Mouse (Mus musculus): Measurements from ENCODE around the gene Cfap43. TPM values are rescaled to one million over a fixed set of nuclear protein-coding genes. Genes with fewer than 3 reads are reported as not detected.
"Not testable (repeated sequence)": the region's sequence is repeated elsewhere in the genome, so short reads cannot be mapped to it uniquely, and the experiment has no call there.

Gene Cfap43
- total RNA-seq, 2 experiments from 2014 or later = 0.34 to 1.2 TPM

- DNase-seq (ENCODE audit: low spot score in 2 of 2) = no peak
- intact Hi-C loops (cut with DNase I) = loop anchor here (1.0 kb wide), 1 partner anchor 9 kb away; no protein-coding TSS in a partner anchor
Measured at GRCm38 (mm10) chr19:47864721-47865120, 54.4 kb downstream of the Cfap43 start.

- intact Hi-C loops (cut with DNase I) = no loop called here
- DNase-seq (ENCODE audit: low spot score in 2 of 2) = no peak
Measured at GRCm38 (mm10) chr19:47864051-47864450, 55.0 kb downstream of the Cfap43 start.

GRCm38 (mm10) chr19:47862581-47862980 lies 56.5 kb downstream of the Cfap43 start:
- DNase-seq (ENCODE audit: low spot score in 2 of 2) = no peak
- intact Hi-C loops (cut with DNase I) = no loop called here

- intact Hi-C loops (cut with DNase I) = no loop called here
- DNase-seq (ENCODE audit: low spot score in 2 of 2) = no peak
Measured at GRCm38 (mm10) chr19:47859180-47859579, 59.9 kb downstream of the Cfap43 start.

GRCm38 (mm10) chr19:47857957-47858942 lies 60.8 kb downstream of the Cfap43 start:
- no peak for DNase-seq (ENCODE audit: low spot score in 2 of 2)
- intact Hi-C loops (cut with DNase I) = no loop called here

DNA sequence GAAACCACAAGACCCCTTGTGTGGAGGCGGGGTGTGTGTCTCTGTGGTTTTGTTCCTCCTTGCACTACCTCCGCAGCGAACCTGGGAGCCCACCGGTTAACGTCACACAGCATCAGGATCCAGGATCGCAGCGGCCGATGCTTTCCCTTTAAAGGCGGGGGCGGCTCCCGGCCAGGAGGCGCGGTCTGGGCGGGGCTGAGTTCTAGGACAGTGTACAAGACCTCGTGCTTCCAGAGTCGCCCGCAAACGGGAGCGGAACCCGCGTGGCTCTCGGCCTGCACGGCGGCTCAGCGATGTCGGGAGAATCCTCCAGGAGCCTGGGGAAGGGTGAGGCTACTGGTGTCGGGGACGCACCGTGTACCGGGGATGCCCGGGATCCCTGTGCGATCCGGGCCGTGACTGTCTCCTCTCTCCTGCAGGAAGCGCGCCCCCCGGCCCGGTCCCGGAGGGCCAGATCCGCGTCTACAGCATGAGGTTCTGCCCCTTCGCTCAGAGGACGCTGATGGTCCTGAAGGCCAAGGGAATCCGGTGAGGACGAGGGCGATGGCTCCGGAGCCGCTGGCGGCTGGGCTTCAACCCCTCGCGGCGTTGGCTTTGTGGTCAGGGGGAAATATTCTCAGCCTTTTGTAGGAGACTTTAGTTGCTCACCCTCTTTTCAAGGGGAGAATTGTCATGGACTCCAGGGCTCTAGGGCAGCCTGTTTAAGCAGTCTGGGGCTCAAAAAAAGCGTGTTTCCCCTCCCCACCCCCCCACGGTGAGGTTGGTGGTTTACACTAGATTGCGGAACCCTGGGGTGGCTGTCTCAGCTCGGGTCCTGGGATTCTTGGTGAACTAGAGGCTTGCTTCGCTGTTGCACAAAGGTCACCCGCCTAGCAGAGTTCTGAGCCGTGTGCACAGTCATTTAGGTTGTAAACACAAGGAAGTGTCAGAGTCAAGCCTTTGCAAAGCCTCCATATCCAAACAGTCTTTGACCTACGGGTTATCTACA lies 64.0 kb downstream of the Cfap43 start, which contains the start of gene Gsto1:
TSS of gene Gsto1 (plus strand) at position 175 of the 988 bp plus-strand sequence.
- DNase-seq (ENCODE audit: low spot score in 2 of 2) = peak; percentile 87
- intact Hi-C loops (cut with DNase I) = loop anchor here (1.0 kb wide), 1 partner anchor 10 kb away; the partner anchor contains the start of gene Gsto2

DNA sequence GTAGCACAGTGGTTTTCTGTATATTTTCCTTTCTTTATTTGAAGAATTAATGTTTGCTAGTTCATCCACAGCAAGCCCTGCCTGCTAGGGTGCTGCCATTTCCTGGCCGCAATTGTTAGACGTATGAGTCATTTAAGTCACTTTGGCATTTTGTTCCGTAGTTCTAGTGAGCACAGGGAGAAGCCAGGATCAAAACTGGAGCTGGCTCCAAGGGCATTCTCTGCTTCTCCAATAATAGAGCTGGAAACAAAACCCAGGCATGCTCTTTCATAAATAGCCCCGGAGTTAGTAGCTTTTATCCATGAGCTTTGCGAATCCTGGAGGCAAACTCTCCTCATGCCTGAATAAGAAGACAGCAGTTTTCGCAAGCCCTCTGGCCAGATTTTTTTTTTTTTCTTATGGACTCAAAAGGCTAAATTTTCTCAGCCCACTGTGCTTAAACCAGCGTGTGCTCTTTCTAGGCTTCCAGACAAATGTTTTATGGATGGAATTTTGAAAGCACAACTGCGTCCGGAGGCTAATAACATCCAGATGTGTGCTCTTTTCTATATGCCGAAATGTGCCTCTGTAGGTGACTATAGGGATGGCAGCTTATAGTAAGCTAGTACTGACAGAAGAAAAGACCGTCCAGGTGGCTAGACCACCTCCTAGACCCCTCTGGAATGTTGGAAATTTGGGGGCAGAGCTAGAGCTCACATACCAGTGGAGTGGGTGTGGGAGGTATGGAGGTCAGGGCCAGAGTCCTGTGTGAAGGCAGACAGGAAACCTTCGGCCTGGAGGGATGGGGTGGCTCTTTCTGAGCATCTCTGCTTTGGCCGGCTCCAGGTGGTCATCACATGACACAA lies 64.9 kb downstream of the Cfap43 start:
- intact Hi-C loops (cut with DNase I) = no loop called here
- no peak for DNase-seq (ENCODE audit: low spot score in 2 of 2)

- no peak for DNase-seq (ENCODE audit: low spot score in 2 of 2)
- intact Hi-C loops (cut with DNase I) = no loop called here
Measured at GRCm38 (mm10) chr19:47853053-47853452, 66.0 kb downstream of the Cfap43 start.

GRCm38 (mm10) chr19:47852131-47852530 lies 67.0 kb downstream of the Cfap43 start:
- DNase-seq (ENCODE audit: low spot score in 2 of 2); intact Hi-C loops (cut with DNase I): not testable (repeated sequence)

GRCm38 (mm10) chr19:47849735-47850134 lies 69.4 kb downstream of the Cfap43 start:
- DNase-seq (ENCODE audit: low spot score in 2 of 2) = no peak
- intact Hi-C loops (cut with DNase I) = no loop called here

DNA sequence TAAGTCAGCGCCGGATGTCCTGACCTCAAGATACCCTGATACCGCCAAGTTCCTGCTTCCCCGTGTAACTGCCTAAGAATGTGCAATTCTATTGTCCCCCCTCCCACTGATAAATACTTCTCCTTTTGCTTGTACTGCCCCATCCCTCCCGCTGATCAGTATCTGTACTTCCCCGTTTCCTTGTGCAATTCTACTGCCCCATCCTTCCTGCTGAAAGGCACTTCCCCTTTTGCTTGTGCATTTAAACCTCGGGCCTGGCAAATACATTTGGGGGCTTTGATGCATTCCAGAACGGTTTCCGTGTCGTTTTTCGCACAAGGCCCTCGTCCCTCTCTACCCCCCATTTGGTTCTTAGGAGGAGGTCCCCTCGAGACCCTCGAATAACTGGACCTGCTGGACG lies 77.9 kb downstream of the Cfap43 start:
- DNase-seq (ENCODE audit: low spot score in 2 of 2); intact Hi-C loops (cut with DNase I): not testable (repeated sequence)

GRCm38 (mm10) chr19:47837527-47837901 lies 81.6 kb downstream of the Cfap43 start:
- no peak for DNase-seq (ENCODE audit: low spot score in 2 of 2)
- intact Hi-C loops (cut with DNase I) = no loop called here

GRCm38 (mm10) chr19:47836701-47837526 lies 82.2 kb downstream of the Cfap43 start:
- intact Hi-C loops (cut with DNase I) = no loop called here
- peak; percentile 53 to 58 for DNase-seq (ENCODE audit: low spot score in 2 of 2)

DNA sequence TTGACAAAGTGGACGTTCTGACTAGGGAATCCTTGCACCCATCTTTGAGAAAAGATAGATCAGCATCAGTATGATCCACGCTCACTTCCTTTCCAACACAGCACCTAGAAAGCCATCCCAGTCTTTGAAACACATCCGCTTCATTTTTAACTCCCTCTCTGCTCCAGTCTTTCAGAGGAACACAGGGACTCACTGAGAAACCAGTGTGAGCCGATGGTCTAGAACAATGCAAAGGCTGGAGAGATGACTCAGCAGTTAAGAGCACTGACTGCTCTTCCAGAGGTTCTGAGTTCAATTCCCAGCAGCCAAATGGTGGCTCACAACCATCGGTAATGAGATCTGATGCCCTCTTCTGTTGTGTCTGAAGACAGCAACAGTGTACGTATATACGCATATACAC lies 83.3 kb downstream of the Cfap43 start:
- no peak for DNase-seq (ENCODE audit: low spot score in 2 of 2)
- intact Hi-C loops (cut with DNase I) = no loop called here

GRCm38 (mm10) chr19:47834614-47835013 lies 84.5 kb downstream of the Cfap43 start:
- DNase-seq (ENCODE audit: low spot score in 2 of 2) = no peak
- intact Hi-C loops (cut with DNase I) = no loop called here

- DNase-seq (ENCODE audit: low spot score in 2 of 2) = no peak
- intact Hi-C loops (cut with DNase I) = no loop called here
Measured at GRCm38 (mm10) chr19:47832316-47832715, 86.8 kb downstream of the Cfap43 start.

DNA sequence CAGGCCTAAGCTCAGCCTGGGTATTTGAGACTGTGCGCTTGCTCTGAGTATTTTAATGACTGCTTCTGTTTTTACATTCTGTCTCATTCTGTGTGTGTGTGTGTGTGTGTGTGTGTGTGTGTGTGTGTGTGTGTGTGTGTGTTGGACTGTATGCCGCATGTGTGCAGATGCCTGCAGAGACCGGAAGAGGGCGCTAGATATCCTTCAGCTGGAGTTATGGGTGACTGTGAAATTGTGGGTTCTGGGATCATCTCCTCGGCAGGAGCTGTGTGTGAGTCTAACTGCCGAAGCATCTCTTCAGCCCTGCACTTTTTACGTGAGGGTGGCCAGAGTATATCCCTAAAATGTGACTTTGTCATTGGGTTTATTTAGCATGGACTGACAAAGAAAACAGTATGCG lies 88.0 kb downstream of the Cfap43 start:
- no peak for DNase-seq (ENCODE audit: low spot score in 2 of 2)
- intact Hi-C loops (cut with DNase I) = no loop called here

GRCm38 (mm10) chr19:47829913-47830450 lies 89.1 kb downstream of the Cfap43 start:
- no peak for DNase-seq (ENCODE audit: low spot score in 2 of 2)
- intact Hi-C loops (cut with DNase I) = loop anchor here (10.0 kb wide), 1 partner anchor 475 kb away; no protein-coding TSS in a partner anchor

Measured in left cerebral cortex, postnatal 14 days (tissue).